Mouse (Mus musculus): ENCODE measurements around the gene Nyap1.
A peak's percentile ranks its signal among the peaks of the same experiment; 100 is the strongest.

Gene Nyap1

GRCm38 (mm10) chr5:137778635-137779034 is 37.2 kb upstream of the Nyap1 start, which contains the start of gene Ppp1r35:
Ppp1r35 (plus strand) TSS chr5:137778849.
- Histone ChIP-seq H3K36me3 (ENCODE audit: control insufficient read depth, insufficient read depth, low read length, poor library complexity, severe bottlenecking) (peaks cover 6% of the 10 kb centered on the region; the same call in 1 of the 2 replicates), H3K27me3 (ENCODE audit: control insufficient read depth, insufficient read depth, low read length, poor library complexity, severe bottlenecking) (no peaks in the 10 kb centered on the region)
- peak; percentile 95 for DNase-seq (ENCODE audit: low read depth, low spot score)

GRCm38 (mm10) chr5:137777267-137777845 is 35.9 kb upstream of the Nyap1 start:
- Histone ChIP-seq H3K36me3 (ENCODE audit: control insufficient read depth, insufficient read depth, low read length, poor library complexity, severe bottlenecking) (peaks cover 6% of the 10 kb centered on the region; the same call in 1 of the 2 replicates), H3K27me3 (ENCODE audit: control insufficient read depth, insufficient read depth, low read length, poor library complexity, severe bottlenecking) (no peaks in the 10 kb centered on the region)
- DNase-seq (ENCODE audit: low read depth, low spot score): no peak

- Histone ChIP-seq H3K36me3 (ENCODE audit: control insufficient read depth, insufficient read depth, low read length, poor library complexity, severe bottlenecking) (peaks cover 4% of the 10 kb centered on the region; the same call in 1 of the 2 replicates), H3K27me3 (ENCODE audit: control insufficient read depth, insufficient read depth, low read length, poor library complexity, severe bottlenecking) (no peaks in the 10 kb centered on the region)
- peak; percentile 49 for DNase-seq (ENCODE audit: low read depth, low spot score)
These were observed 35.1 kb upstream of the Nyap1 start for GRCm38 (mm10) chr5:137776408-137776918.

- 0 out of 2 replicates have a peak, but pooled peaks cover 2% of the 10 kb centered on the region for H3K36me3 ChIP-seq (ENCODE audit: control insufficient read depth, insufficient read depth, low read length, poor library complexity, severe bottlenecking)
- H3K27me3 ChIP-seq (ENCODE audit: control insufficient read depth, insufficient read depth, low read length, poor library complexity, severe bottlenecking): no peaks in the 10 kb centered on the region
- DNase-seq (ENCODE audit: low read depth, low spot score): no peak
These were observed 34.3 kb upstream of the Nyap1 start for GRCm38 (mm10) chr5:137775587-137776290.

- Histone ChIP-seq H3K36me3 (ENCODE audit: control insufficient read depth, insufficient read depth, low read length, poor library complexity, severe bottlenecking) (no peaks in the 10 kb centered on the region), H3K27me3 (ENCODE audit: control insufficient read depth, insufficient read depth, low read length, poor library complexity, severe bottlenecking) (no peaks in the 10 kb centered on the region)
- DNase-seq (ENCODE audit: low read depth, low spot score): no peak
These were observed 31.3 kb upstream of the Nyap1 start for GRCm38 (mm10) chr5:137772755-137773154.

- DNase-seq (ENCODE audit: low read depth, low spot score): peak; percentile 85
- Histone ChIP-seq H3K27me3 (ENCODE audit: control insufficient read depth, insufficient read depth, low read length, poor library complexity, severe bottlenecking) (no peaks in the 10 kb centered on the region), H3K36me3 (ENCODE audit: control insufficient read depth, insufficient read depth, low read length, poor library complexity, severe bottlenecking) (no peaks in the 10 kb centered on the region)
These were observed 29.3 kb upstream of the Nyap1 start for GRCm38 (mm10) chr5:137770709-137771108.

GRCm38 (mm10) chr5:137768475-137768874 is 27.1 kb upstream of the Nyap1 start:
- no peaks in the 10 kb centered on the region for H3K36me3 ChIP-seq (ENCODE audit: control insufficient read depth, insufficient read depth, low read length, poor library complexity, severe bottlenecking)
- no peak for DNase-seq (ENCODE audit: low read depth, low spot score)
- H3K27me3 ChIP-seq (ENCODE audit: control insufficient read depth, insufficient read depth, low read length, poor library complexity, severe bottlenecking): no peaks in the 10 kb centered on the region

- Histone ChIP-seq H3K36me3 (ENCODE audit: control insufficient read depth, insufficient read depth, low read length, poor library complexity, severe bottlenecking) (no peaks in the 10 kb centered on the region), H3K27me3 (ENCODE audit: control insufficient read depth, insufficient read depth, low read length, poor library complexity, severe bottlenecking) (no peaks in the 10 kb centered on the region)
- DNase-seq (ENCODE audit: low read depth, low spot score): peak; percentile 79
These were observed 24.9 kb upstream of the Nyap1 start for GRCm38 (mm10) chr5:137766270-137766669.

- Histone ChIP-seq H3K27me3 (ENCODE audit: control insufficient read depth, insufficient read depth, low read length, poor library complexity, severe bottlenecking) (no peaks in the 10 kb centered on the region), H3K36me3 (ENCODE audit: control insufficient read depth, insufficient read depth, low read length, poor library complexity, severe bottlenecking) (peaks cover 2% of the 10 kb centered on the region)
- no peak for DNase-seq (ENCODE audit: low read depth, low spot score)
These were observed 23.4 kb upstream of the Nyap1 start for GRCm38 (mm10) chr5:137764609-137765340.

- peak; percentile 92 for DNase-seq (ENCODE audit: low read depth, low spot score)
- Histone ChIP-seq H3K36me3 (ENCODE audit: control insufficient read depth, insufficient read depth, low read length, poor library complexity, severe bottlenecking) (peaks cover 15% of the 10 kb centered on the region), H3K27me3 (ENCODE audit: control insufficient read depth, insufficient read depth, low read length, poor library complexity, severe bottlenecking) (no peaks in the 10 kb centered on the region)
These were observed 18.6 kb upstream of the Nyap1 start for GRCm38 (mm10) chr5:137759971-137760412.

GRCm38 (mm10) chr5:137758921-137759534 is 17.6 kb upstream of the Nyap1 start:
- Histone ChIP-seq H3K36me3 (ENCODE audit: control insufficient read depth, insufficient read depth, low read length, poor library complexity, severe bottlenecking) (peaks cover 15% of the 10 kb centered on the region), H3K27me3 (ENCODE audit: control insufficient read depth, insufficient read depth, low read length, poor library complexity, severe bottlenecking) (no peaks in the 10 kb centered on the region)
- DNase-seq (ENCODE audit: low read depth, low spot score): no peak

- DNase-seq (ENCODE audit: low read depth, low spot score): no peak
- Histone ChIP-seq H3K36me3 (ENCODE audit: control insufficient read depth, insufficient read depth, low read length, poor library complexity, severe bottlenecking) (peaks cover 17% of the 10 kb centered on the region), H3K27me3 (ENCODE audit: control insufficient read depth, insufficient read depth, low read length, poor library complexity, severe bottlenecking) (no peaks in the 10 kb centered on the region)
These were observed 16.5 kb upstream of the Nyap1 start for GRCm38 (mm10) chr5:137757887-137758286.

- Histone ChIP-seq H3K36me3 (ENCODE audit: control insufficient read depth, insufficient read depth, low read length, poor library complexity, severe bottlenecking) (peaks cover 17% of the 10 kb centered on the region), H3K27me3 (ENCODE audit: control insufficient read depth, insufficient read depth, low read length, poor library complexity, severe bottlenecking) (no peaks in the 10 kb centered on the region)
- peak; percentile 91 for DNase-seq (ENCODE audit: low read depth, low spot score)
These were observed 15.7 kb upstream of the Nyap1 start for GRCm38 (mm10) chr5:137756882-137757661.

- no peak for DNase-seq (ENCODE audit: low read depth, low spot score)
- Histone ChIP-seq H3K27me3 (ENCODE audit: control insufficient read depth, insufficient read depth, low read length, poor library complexity, severe bottlenecking) (no peaks in the 10 kb centered on the region), H3K36me3 (ENCODE audit: control insufficient read depth, insufficient read depth, low read length, poor library complexity, severe bottlenecking) (peaks cover 20% of the 10 kb centered on the region)
These were observed 14.7 kb upstream of the Nyap1 start for GRCm38 (mm10) chr5:137756106-137756505.
